Mouse (Mus musculus) limb, embryonic 14.5 days (tissue): ENCODE results near the gene Taar6. TPM values are rescaled to one million over a fixed set of nuclear protein-coding genes. Genes with fewer than 3 reads are reported as not detected.
A peak's percentile ranks its signal among the peaks of the same experiment; 100 is the strongest.

Source experiments
- ATAC-seq: fragments of 200-750 bp; cut with Nextera tagmentation; 2 replicates; pipeline ENCODE4 v1.8.0; 2017; ENCODE audit warnings: low read depth, moderate number of reproducible peaks, moderate TSS enrichment; ENCODE audit not compliant: low FRiP score
- DNase-seq: peaks from one replicate; pipeline ENCODE4 v3.0.0-alpha.2; 2015; ENCODE audit warnings: low spot score
- H3K27ac ChIP-seq: fragments of 300-500 bp; sonication (generic); replicated peaks from 2 replicates; pipeline ENCODE4 v1.5.1; 2014; ENCODE audit warnings: low read depth, mild to moderate bottlenecking, low read length, moderate library complexity, mixed read lengths
- H3K27me3 ChIP-seq: fragments of 300-500 bp; sonication (generic); 2 replicates; pipeline ENCODE4 v1.6.1; 2014; ENCODE audit warnings: low read length, mixed read lengths; ENCODE audit not compliant: control insufficient read depth, insufficient read depth
- H3K36me3 ChIP-seq: fragments of 300-500 bp; sonication (generic); 2 replicates; pipeline ENCODE4 v1.6.1; 2014; ENCODE audit warnings: mild to moderate bottlenecking, low read length, moderate library complexity, mixed read lengths; ENCODE audit not compliant: control insufficient read depth, insufficient read depth
- H3K4me1 ChIP-seq: fragments of 300-500 bp; sonication (generic); 2 replicates; pipeline ENCODE4 v1.6.1; 2014; ENCODE audit warnings: antibody characterized with exemption, low read length, mixed read lengths; ENCODE audit not compliant: control insufficient read depth, insufficient read depth
- H3K4me2 ChIP-seq: fragments of 300-500 bp; sonication (generic); replicated peaks from 2 replicates; pipeline ENCODE4 v1.6.1; 2014; ENCODE audit warnings: low read depth, mild to moderate bottlenecking, low read length, moderate library complexity; ENCODE audit not compliant: severe bottlenecking
- H3K4me3 ChIP-seq: fragments of 300-500 bp; sonication (generic); replicated peaks from 2 replicates; pipeline ENCODE4 v1.5.1; 2014; ENCODE audit warnings: low read length
- H3K9ac ChIP-seq: fragments of 300-500 bp; sonication (generic); 2 replicates; pipeline ENCODE4 v1.6.1; 2014; ENCODE audit warnings: mild to moderate bottlenecking, low read depth, low read length, moderate library complexity; ENCODE audit not compliant: severe bottlenecking
- H3K9me3 ChIP-seq: fragments of 300-500 bp; sonication (generic); 2 replicates; pipeline ENCODE4 v1.6.1; 2016; ENCODE audit warnings: low read length; ENCODE audit not compliant: control insufficient read depth
- POLR2A ChIP-seq: fragments of 200-500 bp; IDR thresholded peaks from 2 replicates; pipeline ENCODE4 v1.8.0; 2012; ENCODE audit warnings: inconsistent platforms, mild to moderate bottlenecking, moderate library complexity, borderline replicate concordance; ENCODE audit not compliant: insufficient read depth, insufficient read length; ENCODE audit errors: extremely low read depth
- WGBS: fragments of 180-500 bp; shearing (Covaris S2); extraction: QIAGEN DNeasy Blood & Tissue Kit; methylation state at CpG from one replicate; pipeline ENCODE4 v1.1.7; 2014; 5-methylcytosine and 5-hydroxymethylcytosine counted together
- polyA plus RNA-seq, 2 experiments: library from polyadenylated mRNA; depleted of rRNA in 1 of 2; stranded (reverse) in 1 of 2; unstranded in 1 of 2; fragments of >200 nt; fragmentation: Nextera tagmentation in 1 of 2; extraction: Ambion mirVana in 1 of 2; gene quantifications; 2 replicates each; pipeline versions ENCODE4 v1.2.1 to v1.2.3; 2012 to 2014

Taar6 gene
- polyA plus RNA-seq, 2 experiments: not detected

- H3K4me1 ChIP-seq: no peaks in the 10 kb centered on the region
- ATAC-seq (no peak), DNase-seq (no peak)
- no peak for TF ChIP-seq POLR2A
- no peaks in the 10 kb centered on the region for H3K36me3 ChIP-seq
- H3K4me3 ChIP-seq: no peak overlapping the region
- H3K9me3 ChIP-seq: no peaks in the 10 kb centered on the region
- no peak overlapping the region for H3K27ac ChIP-seq
- no peak overlapping the region for H3K9ac ChIP-seq
- WGBS: 92% methylated on average over 5 of the region's 5 CpGs
- no peaks in the 10 kb centered on the region for H3K27me3 ChIP-seq
- H3K4me2 ChIP-seq: no peak overlapping the region
Measured at GRCm38 (mm10) chr10:23971256-23971655, 14.2 kb downstream of the Taar6 start.

DNA sequence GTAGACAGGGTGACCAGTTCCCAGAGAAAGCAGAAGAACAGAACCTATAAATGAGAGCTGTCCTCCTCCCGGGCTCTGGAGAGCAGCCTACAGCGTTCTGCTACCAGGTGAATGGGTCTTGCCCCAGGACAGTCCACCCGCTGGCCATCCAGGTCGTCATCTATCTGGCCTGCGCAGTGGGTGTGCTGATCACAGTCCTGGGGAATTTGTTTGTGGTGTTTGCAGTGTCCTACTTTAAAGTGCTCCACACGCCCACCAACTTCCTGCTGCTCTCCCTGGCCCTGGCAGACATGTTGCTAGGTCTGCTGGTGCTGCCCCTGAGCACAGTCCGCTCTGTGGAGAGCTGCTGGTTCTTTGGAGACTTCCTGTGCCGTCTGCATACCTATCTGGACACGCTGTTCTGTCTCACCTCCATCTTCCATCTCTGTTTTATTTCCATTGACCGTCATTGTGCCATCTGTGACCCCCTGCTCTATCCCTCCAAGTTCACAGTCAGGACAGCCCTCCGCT lies 14.7 kb downstream of the Taar6 start, which contains the start of gene Taar5:
Gene Taar5, plus strand, starts transcription at position 51 of the 510 bp plus-strand sequence.
- Histone ChIP-seq H3K4me1 (no peaks in the 10 kb centered on the region), H3K27me3 (no peaks in the 10 kb centered on the region), H3K9me3 (no peaks in the 10 kb centered on the region), H3K4me3 (no peak within 1 kb of the TSS), H3K9ac (no peak within 1 kb of the TSS), H3K36me3 (no peaks in the 10 kb centered on the region), H3K4me2 (no peak within 1 kb of the TSS), H3K27ac (no peak within 1 kb of the TSS)
- no peak for TF ChIP-seq POLR2A
- 89% methylated on average over 11 of the region's 11 CpGs for WGBS
- ATAC-seq: no peak
- DNase-seq: no peak

DNA sequence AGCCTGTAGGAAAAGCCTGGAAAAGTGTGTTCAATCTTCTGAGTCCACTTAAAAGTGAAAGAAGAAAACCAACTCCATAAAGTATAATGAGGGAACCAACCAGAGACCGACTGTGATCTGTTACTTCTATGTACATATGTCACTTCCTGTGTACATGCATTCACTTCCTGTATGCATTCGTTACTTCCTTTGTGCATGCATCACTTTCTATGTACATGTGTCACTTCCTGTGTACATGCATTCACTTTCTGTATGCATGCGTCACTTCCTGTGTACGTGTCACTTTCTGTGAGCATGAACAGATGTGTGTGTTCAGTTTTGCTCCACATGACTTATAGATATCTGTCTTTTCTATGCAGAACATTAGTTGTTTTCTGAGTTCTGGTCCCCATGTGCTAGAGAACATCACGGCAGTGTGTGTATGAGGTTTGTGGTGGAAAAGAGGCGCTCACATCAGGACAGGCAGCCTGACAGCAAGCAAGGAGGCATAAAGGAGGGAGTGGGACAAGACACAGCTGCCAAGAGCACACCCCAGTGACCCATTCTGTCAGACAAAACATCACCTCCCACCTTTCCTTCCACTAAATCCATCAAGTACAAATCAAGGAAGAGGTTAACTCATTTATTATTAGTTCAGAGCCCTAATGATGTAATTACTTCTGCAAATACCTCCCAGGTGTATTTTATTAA lies 20.4 kb downstream of the Taar6 start:
- DNase-seq: no peak
- no peak for TF ChIP-seq POLR2A
- no peaks in the 10 kb centered on the region for H3K36me3 ChIP-seq
- no peaks in the 10 kb centered on the region for H3K27me3 ChIP-seq
- WGBS: 83% methylated on average over 6 of the region's 6 CpGs
- H3K4me1 ChIP-seq: no peaks in the 10 kb centered on the region
- H3K9me3 ChIP-seq: no peaks in the 10 kb centered on the region
- H3K9ac ChIP-seq: no peak overlapping the region
- no peak overlapping the region for H3K27ac ChIP-seq
- no peak overlapping the region for H3K4me3 ChIP-seq
- ATAC-seq: no peak
- H3K4me2 ChIP-seq: no peak overlapping the region

DNA sequence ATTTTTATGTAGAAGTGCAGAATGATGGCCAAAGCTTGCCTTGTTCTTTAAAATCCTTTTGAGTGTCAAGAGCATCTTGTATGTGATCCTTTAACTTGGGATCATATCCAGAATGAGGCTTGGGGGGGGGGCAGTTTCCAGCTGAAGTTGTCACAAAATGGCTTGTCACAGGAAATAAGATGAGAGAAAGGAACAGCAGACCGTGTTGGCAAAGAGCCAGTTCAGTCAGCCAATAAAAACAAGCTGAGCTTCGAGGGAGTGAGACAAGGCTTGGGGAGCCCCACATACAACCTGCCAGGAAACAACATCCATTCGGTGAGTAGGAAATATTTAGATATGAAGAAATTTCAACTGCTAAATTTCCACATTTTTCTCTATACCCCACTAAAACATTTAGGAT lies 22.0 kb downstream of the Taar6 start:
- no peak for TF ChIP-seq POLR2A
- WGBS: 28% methylated on average over 3 of the region's 3 CpGs
- Histone ChIP-seq H3K27me3 (no peaks in the 10 kb centered on the region), H3K4me3 (no peak overlapping the region), H3K27ac (no peak overlapping the region), H3K4me1 (no peaks in the 10 kb centered on the region), H3K9ac (no peak overlapping the region), H3K9me3 (no peaks in the 10 kb centered on the region), H3K36me3 (no peaks in the 10 kb centered on the region), H3K4me2 (no peak overlapping the region)
- ATAC-seq (no peak), DNase-seq (peak; percentile 9)

GRCm38 (mm10) chr10:23960444-23960915 lies 25.0 kb downstream of the Taar6 start, which contains the start of gene Taar4:
Taar4 (plus strand) TSS chr10:23960494.
- H3K27ac ChIP-seq: no peak within 1 kb of the TSS
- no peaks in the 10 kb centered on the region for H3K36me3 ChIP-seq
- 96% methylated on average over 13 of the region's 13 CpGs for WGBS
- no peak within 1 kb of the TSS for H3K4me3 ChIP-seq
- no peak within 1 kb of the TSS for H3K9ac ChIP-seq
- no peak for DNase-seq
- H3K4me2 ChIP-seq: no peak within 1 kb of the TSS
- TF ChIP-seq POLR2A: no peak
- no peaks in the 10 kb centered on the region for H3K4me1 ChIP-seq
- H3K27me3 ChIP-seq: no peaks in the 10 kb centered on the region
- ATAC-seq: no peak
- no peaks in the 10 kb centered on the region for H3K9me3 ChIP-seq

DNA sequence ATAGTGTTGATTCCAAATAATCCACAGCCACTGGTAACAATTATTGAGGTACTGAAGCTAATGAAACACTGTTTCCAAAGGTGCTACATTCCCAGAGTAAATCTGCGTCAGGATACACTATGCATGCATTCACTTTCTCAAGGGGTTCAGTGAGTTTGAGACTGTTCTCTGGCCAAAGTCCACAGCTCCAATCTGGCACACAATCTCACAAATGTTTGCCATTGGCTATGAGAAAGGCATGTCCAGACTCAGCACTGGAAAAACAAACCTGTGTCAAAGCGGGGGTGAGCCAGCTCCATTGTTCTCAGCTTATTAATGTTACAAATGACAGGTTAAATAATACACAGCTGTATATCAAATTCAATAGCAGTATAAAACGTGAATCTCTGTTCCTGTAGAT lies 26.4 kb downstream of the Taar6 start:
- no peak overlapping the region for H3K27ac ChIP-seq
- H3K4me2 ChIP-seq: no peak overlapping the region
- WGBS: 46% methylated on average over 3 of the region's 3 CpGs
- no peaks in the 10 kb centered on the region for H3K36me3 ChIP-seq
- no peak for TF ChIP-seq POLR2A
- no peak overlapping the region for H3K4me3 ChIP-seq
- no peaks in the 10 kb centered on the region for H3K9me3 ChIP-seq
- no peaks in the 10 kb centered on the region for H3K27me3 ChIP-seq
- DNase-seq (no peak), ATAC-seq (no peak)
- no peak overlapping the region for H3K9ac ChIP-seq
- no peaks in the 10 kb centered on the region for H3K4me1 ChIP-seq
